Mouse (Mus musculus) common myeloid progenitor, adult 5-6 weeks (primary cell): Measurements from ENCODE around the gene Trpm7. TPM values are rescaled to one million over a fixed set of nuclear protein-coding genes. Genes with fewer than 3 reads are reported as not detected.

Source experiments
- ATAC-seq: replicated peaks from 2 replicates; pipeline ENCODE4 v1.8.0; 2016; ENCODE audit warnings: low read depth, mild to moderate bottlenecking, moderate TSS enrichment, inconsistent platforms; ENCODE audit not compliant: poor library complexity, severe bottlenecking
- total RNA-seq: library from RNA; stranded (forward); fragments of 200-1000, 187-1606 nt; gene quantifications from 2 replicates; pipeline ENCODE4 v1.2.3, GENCODE M21; 2017

The Trpm7 gene
- total RNA-seq, 1 experiment from 2014 or later = 76.3 TPM

- ATAC-seq = no peak
These were observed 58.6 kb downstream of the Trpm7 start for GRCm38 (mm10) chr2:126817414-126817813.

- no peak; the same call in 1 of the 2 replicates for ATAC-seq
These were observed 59.2 kb downstream of the Trpm7 start for GRCm38 (mm10) chr2:126816644-126817347.

DNA sequence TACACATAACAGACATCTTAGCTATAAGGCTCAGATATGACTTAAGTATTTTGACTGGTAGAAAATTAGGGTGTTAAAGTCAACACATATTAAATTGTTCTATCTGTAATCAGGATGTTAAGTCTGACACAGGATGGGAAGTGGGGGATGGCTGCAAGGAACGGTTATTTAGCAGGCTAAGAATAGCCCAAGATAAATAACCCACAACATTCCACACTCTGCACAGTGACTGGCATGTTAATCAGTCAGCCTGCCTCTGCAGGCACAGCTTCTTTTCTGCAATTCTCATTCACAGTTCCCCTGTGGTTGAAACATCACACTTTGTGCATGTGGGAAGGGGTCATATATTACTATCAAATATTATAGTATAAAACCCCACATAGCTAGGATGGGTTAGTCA lies 60.2 kb downstream of the Trpm7 start:
- ATAC-seq = peak; percentile 69

GRCm38 (mm10) chr2:126801980-126802379 lies 74.0 kb downstream of the Trpm7 start:
- no peak for ATAC-seq

DNA sequence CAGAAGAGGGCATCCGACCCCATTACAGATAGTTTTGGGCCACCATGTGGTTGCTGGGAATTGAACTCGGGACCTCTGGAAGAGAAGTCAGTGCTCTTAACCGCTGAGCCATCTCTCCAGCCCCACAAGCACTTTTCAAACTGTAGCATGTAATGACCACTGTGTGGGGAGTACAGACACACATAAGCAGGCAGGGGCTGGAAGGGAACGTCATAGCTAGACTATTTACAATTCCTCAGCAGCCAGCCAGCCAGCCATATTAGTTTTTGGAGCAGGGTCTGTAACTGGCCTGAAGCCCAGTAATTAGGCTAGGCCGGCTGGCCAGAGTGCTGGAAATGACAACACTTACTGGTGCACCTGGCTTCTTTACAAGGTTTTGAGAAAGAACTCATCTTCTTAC lies 77.6 kb downstream of the Trpm7 start:
- ATAC-seq = no peak

DNA sequence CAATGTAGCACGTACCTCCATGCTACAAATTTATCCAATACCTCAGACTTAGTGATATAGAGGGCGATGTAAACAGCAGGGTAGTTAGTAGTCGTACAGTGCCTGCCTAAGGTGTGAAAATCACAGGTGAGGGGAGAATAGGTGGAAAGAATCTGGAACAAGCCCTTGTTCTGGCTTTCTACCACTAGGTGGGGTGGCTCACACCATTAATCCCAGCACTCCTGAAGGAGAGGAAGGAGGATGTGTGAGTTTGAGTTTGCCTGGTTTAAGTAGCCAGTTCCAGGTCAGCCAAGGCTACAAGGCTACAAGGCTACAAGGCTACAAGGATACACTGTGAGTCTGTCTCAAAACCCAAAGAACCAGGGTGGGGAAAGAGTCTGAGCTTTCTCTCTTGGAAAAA lies 80.3 kb downstream of the Trpm7 start:
- no peak for ATAC-seq

- no peak for ATAC-seq
These were observed 83.4 kb downstream of the Trpm7 start for GRCm38 (mm10) chr2:126792611-126793010.

- ATAC-seq = peak; percentile 22; the same call in 1 of the 2 replicates
These were observed 88.2 kb downstream of the Trpm7 start for GRCm38 (mm10) chr2:126787721-126788342.

- ATAC-seq = no peak
These were observed 92.7 kb downstream of the Trpm7 start, which contains the start of gene Usp50 for GRCm38 (mm10) chr2:126783370-126783769. TSS of gene Usp50 (minus strand) at chr2:126783470.

GRCm38 (mm10) chr2:126782433-126782832 lies 93.6 kb downstream of the Trpm7 start:
- ATAC-seq = peak; percentile 62; the same call in 1 of the 2 replicates

DNA sequence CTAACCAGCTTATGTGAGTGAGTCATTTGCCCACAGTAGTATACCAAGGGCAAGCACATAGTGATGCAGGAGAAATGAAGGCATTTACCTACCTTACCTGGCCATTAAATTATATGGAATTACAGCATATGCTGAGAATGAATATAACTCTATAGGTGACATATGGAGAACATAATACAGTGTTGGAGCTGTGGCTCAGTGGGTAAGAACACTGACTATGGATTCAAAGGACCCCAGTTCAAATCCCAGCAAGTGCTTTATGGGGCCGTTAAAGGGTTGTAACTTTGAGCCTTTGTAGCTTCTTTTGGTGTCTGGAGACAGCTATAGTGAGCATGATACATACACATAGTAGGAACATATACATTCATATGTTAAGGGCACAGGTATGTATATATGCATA lies 94.6 kb downstream of the Trpm7 start:
- no peak for ATAC-seq

GRCm38 (mm10) chr2:126780286-126780685 lies 95.7 kb downstream of the Trpm7 start:
- ATAC-seq = no peak

DNA sequence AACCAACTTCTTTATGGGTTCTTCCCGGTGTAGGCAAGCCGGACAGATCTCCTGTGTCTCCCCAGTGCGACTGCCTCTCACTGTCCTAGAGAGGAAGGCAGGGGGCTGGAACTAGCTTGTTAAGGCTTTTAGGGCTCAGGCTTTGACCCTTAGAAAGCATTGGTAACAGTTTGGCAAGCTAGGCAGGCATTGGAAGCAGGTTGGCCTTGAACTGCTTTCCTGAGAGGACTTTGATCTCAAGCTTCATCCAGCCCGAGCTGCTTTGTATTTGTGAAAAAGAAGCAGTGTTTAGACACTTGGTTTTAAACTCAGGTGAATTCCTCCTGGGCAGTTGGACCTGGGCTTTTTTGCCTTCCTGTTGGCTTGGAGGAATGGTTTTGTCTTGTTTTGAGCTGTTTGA lies 97.2 kb downstream of the Trpm7 start:
- no peak for ATAC-seq

GRCm38 (mm10) chr2:126776416-126776815 lies 99.6 kb downstream of the Trpm7 start:
- ATAC-seq = no peak

DNA sequence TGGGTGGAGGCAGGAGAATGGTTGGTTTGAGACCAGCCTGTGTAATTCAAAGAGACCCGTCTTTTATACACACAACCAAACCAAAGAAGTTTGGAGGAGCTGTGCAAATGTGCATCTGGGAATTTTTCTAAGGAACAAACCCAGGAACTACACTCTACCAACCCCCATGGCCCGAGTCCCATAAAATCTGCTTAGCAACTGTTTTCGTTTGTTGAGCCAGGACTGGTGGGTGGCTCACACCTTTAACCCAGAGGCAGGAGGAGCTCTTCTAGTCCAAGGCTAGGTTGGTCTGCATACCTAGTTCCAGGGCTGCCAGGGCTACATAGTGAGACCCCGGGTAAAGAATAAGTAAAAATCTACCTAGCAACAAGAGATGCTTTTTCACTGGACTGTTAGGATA lies 100.1 kb downstream of the Trpm7 start:
- ATAC-seq = no peak

DNA sequence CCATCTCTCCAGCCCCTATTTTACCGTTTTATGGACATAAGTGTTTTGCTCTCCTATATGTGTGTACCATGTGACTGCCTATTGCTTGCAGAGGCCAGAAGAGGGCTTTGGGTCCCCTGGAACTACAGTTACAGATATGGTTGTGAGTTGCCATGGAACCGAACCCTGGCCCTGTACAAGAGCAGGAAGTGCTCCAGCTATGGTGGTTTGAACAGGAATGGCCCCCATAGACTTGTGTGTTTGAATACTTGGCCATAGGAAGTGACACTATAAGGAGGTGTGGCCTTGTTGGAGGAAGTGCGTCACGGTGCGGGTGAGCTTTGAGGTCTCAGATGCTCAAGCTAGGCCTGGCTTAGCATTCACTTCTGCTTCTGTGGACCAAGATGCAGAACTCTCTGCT lies 103.8 kb downstream of the Trpm7 start:
- ATAC-seq = no peak

DNA sequence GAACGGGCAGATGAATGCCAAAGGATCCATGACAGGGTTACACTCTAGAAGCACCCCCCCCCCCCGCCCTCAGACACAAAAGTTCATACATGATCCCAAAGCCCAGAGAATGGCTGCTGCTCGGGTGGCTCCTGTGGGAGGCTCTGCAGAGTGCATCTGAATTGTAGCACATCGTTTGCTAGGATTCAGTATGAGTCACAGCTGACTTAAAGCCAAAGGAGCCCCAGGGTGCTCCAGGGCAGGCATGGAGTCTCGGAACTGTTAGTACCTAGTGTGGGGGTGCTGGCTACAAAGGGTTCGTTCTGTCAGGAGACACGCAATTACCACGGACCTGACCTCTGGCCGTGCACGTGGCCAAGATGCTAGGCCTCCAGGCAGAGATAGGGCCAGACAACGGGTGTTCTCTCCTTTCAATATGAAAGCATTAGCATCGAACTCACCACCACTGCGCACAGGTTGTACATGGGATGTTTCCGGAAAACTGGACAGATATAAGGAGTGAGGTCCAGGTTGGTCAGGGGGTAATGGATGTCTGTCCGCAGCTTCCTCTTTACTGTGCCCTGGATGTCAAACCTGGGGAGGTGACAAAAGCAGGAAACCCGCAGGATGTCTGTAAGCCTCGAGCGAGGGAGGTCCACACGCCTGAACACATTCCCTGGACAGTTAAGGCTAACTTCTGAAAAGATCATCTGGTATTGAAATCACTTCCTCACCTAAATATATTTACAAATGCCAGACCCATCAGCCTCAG lies 106.4 kb downstream of the Trpm7 start:
- peak; percentile 40 for ATAC-seq

- ATAC-seq = no peak
These were observed 107.8 kb downstream of the Trpm7 start for GRCm38 (mm10) chr2:126768194-126768593.

GRCm38 (mm10) chr2:126767599-126767998 lies 108.4 kb downstream of the Trpm7 start:
- no peak for ATAC-seq

DNA sequence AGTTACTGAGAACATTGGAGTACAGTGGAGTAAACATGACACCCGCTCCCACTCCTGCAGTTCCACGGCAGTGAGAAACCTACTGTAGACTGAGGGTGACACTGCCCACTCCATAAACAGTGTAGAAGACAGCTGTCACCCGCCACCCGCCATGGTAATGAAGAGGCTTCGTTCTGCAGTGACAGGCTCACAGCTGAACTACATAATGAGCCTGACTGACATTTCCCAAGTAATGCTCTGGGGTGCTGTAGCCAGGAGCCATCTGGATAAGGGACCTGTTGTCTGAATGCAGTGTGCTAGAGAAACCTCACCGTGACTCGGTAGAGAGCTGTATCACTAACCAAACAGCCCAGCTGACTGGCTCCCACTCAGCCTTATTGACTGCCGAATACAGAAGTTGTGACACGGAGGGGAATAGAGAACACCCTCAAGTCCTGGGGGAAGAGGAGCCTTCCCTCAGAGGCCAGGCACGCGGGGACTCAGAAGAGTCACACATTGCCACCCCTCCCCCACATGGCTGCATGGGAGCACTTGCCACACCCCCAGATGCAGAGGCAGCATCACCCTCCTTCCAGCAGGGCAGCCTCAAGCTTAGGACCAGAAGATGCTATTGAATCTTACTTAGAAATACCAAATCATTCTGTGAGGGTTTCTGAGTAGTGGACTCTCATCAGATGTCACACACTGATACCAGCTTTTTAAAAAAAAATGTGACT lies 110.0 kb downstream of the Trpm7 start:
- ATAC-seq = no peak
